In genomic region chr13:37465710-37466109, GRCm38 (mm10) we compare ENCODE assay signal across 29 mouse cellular contexts.
DNase-seq lines count a peak whose midpoint lies in the region; ATAC-seq and TF ChIP-seq lines count a peak whose summit lies in the region.
"Had no signal": no experiment of that assay in that cellular context is flagged by ENCODE, and none has a peak within 500 bp of the region (broad histone marks: within the 10 kb centered on the region; RNA-seq: fewer than 3 reads in every experiment).

No protein-coding gene starts in this region.

- no peak overlapping the region for H3K4me2 ChIP-seq in liver, embryonic 12.5 days
- H3K4me2 ChIP-seq: embryonic facial prominence, embryonic 13.5 days; embryonic facial prominence, embryonic 15.5 days; forebrain, embryonic 12.5 days had no signal

- H3K27me3 ChIP-seq in liver, adult 2 months (ENCODE audit: control insufficient read depth, insufficient read depth, low read length) = no peaks in the 10 kb centered on the region
- H3K27me3 ChIP-seq in liver, embryonic 12.5 days (replicated peaks) = peaks cover 27% of the 10 kb centered on the region
- no peaks in the 10 kb centered on the region for H3K27me3 ChIP-seq in small intestine, adult 2 months (ENCODE audit: control insufficient read depth, insufficient read depth, low read length)
- H3K27me3 ChIP-seq: CH12.LX; embryonic facial prominence, embryonic 13.5 days; embryonic facial prominence, embryonic 15.5 days; Patski had no signal

- no peak overlapping the region for H3K27ac ChIP-seq in liver, adult 2 months (replicated peaks; ENCODE audit: insufficient read depth, low read depth, low read length)
- H3K27ac ChIP-seq in liver, embryonic 12.5 days = no peak overlapping the region
- H3K27ac ChIP-seq in small intestine, adult 2 months (ENCODE audit: insufficient read depth, low read depth, low read length) = peak overlapping the region; percentile 33; the same call in 1 of the 2 replicates
- H3K27ac ChIP-seq: embryonic facial prominence, embryonic 13.5 days; embryonic facial prominence, embryonic 15.5 days; forebrain, embryonic 10.5 days; forebrain, embryonic 12.5 days had no signal

- ATAC-seq in liver, embryonic 12.5 days = no peak
- ATAC-seq: activated CD4-positive, CD25-positive, alpha-beta regulatory T cell, adult 4 months; CD4-positive, CD25-positive, alpha-beta regulatory T cell, adult 4 months; forebrain, embryonic 14.5 days; forebrain, embryonic 16.5 days; Patski had no signal

- H3K79me2 ChIP-seq in liver, adult 2 months (ENCODE audit: control insufficient read depth, insufficient read depth, low read length) = no peaks in the 10 kb centered on the region

- TF ChIP-seq POLR2A in liver, adult 2 months (IDR thresholded peaks at IDR 0.05; ENCODE audit: extremely low read depth, insufficient read depth, low read length) = no peak
- no peak for TF ChIP-seq POLR2A in small intestine, adult 2 months (IDR thresholded peaks at IDR 0.05; ENCODE audit: low read depth, low read length)

- no peaks in the 10 kb centered on the region for H3K36me3 ChIP-seq in liver, adult 2 months (ENCODE audit: control insufficient read depth, insufficient read depth, low read length)
- H3K36me3 ChIP-seq in liver, embryonic 12.5 days = no peaks in the 10 kb centered on the region
- H3K36me3 ChIP-seq in small intestine, adult 2 months (ENCODE audit: control insufficient read depth, insufficient read depth, low read length) = no peaks in the 10 kb centered on the region
- H3K36me3 ChIP-seq: embryonic facial prominence, embryonic 13.5 days; embryonic facial prominence, embryonic 15.5 days; forebrain, embryonic 10.5 days; forebrain, embryonic 12.5 days; G1E had no signal

- no peaks in the 10 kb centered on the region for H3K9me3 ChIP-seq in liver, embryonic 12.5 days (replicated peaks)
- H3K9me3 ChIP-seq: embryonic facial prominence, embryonic 13.5 days; embryonic facial prominence, embryonic 15.5 days; forebrain, embryonic 10.5 days; forebrain, embryonic 12.5 days; G1E had no signal

- no peak overlapping the region for H3K9ac ChIP-seq in liver, adult 2 months (ENCODE audit: low read depth, low read length)
- H3K9ac ChIP-seq in liver, embryonic 12.5 days = no peak overlapping the region
- H3K9ac ChIP-seq: embryonic facial prominence, embryonic 13.5 days; embryonic facial prominence, embryonic 15.5 days; forebrain, embryonic 12.5 days had no signal

- DNase-seq in liver, adult 2 months (ENCODE audit: extremely low read depth, low read depth, low spot score) = peak; percentile 81
- DNase-seq in 3T3-L1 (ENCODE audit: low read depth, low spot score) (peak; percentile 30), adipocyte (ENCODE audit: low spot score) (peak; percentile 51)
- no peak for DNase-seq in layer of hippocampus, adult 18-20 months (ENCODE audit: low spot score in 2 of 2)
- no peak for DNase-seq in ovary, postnatal 36 days (ENCODE audit: low spot score)
- DNase-seq: adrenal gland, adult 8-10 months; adrenal gland, postnatal 14 days; B cell, adult 2 months; cerebellum, adult 11 months; cerebellum, adult 18-20 months; cerebellum, adult 8-10 months; cerebellum, adult 9-11 months; cerebellum, postnatal 14 days; cerebellum, postnatal 36 days; embryo, embryonic 11 days had no signal

- H3K4me1 ChIP-seq in liver, adult 2 months (ENCODE audit: control insufficient read depth, insufficient read depth, low read length) = peaks cover 21% of the 10 kb centered on the region
- peaks cover 30% of the 10 kb centered on the region for H3K4me1 ChIP-seq in liver, embryonic 12.5 days
- H3K4me1 ChIP-seq in small intestine, adult 2 months (ENCODE audit: control insufficient read depth, insufficient read depth, insufficient read length, low read length) = peaks cover 28% of the 10 kb centered on the region

- WGBS in liver, adult 2 months = 35% methylated on average over 6 of the region's 6 CpGs
- WGBS in liver, embryonic 12.5 days (ENCODE audit: insufficient replicate concordance) = 72% methylated on average over 6 of the region's 6 CpGs
- WGBS in small intestine, adult 2 months = 29% methylated on average over 6 of the region's 6 CpGs

- H3K4me3 ChIP-seq in liver, adult 2 months (ENCODE audit: insufficient read depth, low read depth, low read length) = no peak overlapping the region
- H3K4me3 ChIP-seq in liver, embryonic 12.5 days = no peak overlapping the region
- no peak overlapping the region for H3K4me3 ChIP-seq in small intestine, adult 2 months (ENCODE audit: low read depth, low read length)
- H3K4me3 ChIP-seq: embryonic facial prominence, embryonic 13.5 days; embryonic facial prominence, embryonic 15.5 days; erythroblast, embryonic 14.5 days; forebrain, embryonic 10.5 days; forebrain, embryonic 12.5 days had no signal

- no peak for TF ChIP-seq CTCF in liver, adult 2 months (IDR thresholded peaks at IDR 0.05; ENCODE audit: low read depth, low read length)
- TF ChIP-seq CTCF in small intestine, adult 2 months (IDR thresholded peaks at IDR 0.05; ENCODE audit: extremely low read depth, insufficient read length, insufficient replicate concordance, low read depth, low read length) = no peak

Comparison
In these comparisons a context has a peak if more than half of its experiments do, and no peak if none do; other contexts are left out.
1. DNase-seq: peak in liver, adult 2 months (single experiment), 3T3-L1 (single experiment) and adipocyte (single experiment); none in layer of hippocampus, adult 18-20 months (0 of 2) and ovary, postnatal 36 days (single experiment).